In the genomic region with DNA sequence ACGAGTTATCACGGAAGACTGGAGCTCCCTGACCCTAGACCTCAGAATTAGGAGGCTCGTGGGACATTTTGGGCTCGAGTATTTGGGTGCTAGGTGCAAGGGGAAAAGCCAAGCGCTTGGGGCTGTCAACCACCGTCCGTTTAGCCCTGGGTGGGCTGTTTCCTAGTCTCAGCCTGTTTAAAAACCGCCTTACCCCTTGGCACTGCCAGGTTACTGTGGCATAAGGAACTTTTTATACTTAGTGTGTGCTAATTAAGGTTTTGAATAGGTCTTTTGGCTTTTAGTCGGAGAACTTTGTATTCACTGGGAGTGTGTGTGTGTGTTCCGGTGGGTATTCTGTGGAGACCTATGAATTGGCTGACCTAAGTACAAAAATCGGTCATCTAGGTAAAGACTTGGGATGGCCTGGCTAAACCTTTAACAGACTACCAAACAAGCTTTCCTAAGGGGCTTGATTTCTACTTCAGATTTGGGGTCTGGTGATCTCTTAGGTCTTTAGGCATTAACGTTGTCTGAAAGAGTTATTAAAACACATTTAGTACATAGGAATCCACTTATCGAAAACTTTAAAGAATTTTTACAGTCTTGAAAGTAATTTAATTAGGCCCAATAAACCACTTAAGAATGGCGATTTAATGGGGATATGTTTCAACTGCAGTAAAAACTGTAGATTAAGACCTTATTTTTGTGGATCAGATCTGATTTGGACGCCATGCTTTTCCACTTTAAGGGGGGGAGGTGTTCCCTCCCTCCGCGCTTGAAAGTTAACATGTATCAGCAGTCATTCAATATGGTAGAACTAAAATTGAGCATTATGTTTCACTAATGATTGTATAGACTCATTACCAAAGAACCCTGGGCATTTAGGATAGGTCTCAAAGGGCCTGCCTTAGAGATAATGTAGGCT, we compare ENCODE assay signal across 7 mouse cellular contexts. TPM values are rescaled to one million over a fixed set of nuclear protein-coding genes. Genes with fewer than 3 reads are reported as not detected.
A peak's percentile ranks its signal among the peaks of the same experiment; 100 is the strongest.
DNase-seq lines count a peak whose midpoint lies in the region; ATAC-seq and TF ChIP-seq lines count a peak whose summit lies in the region.

No protein-coding gene starts in this region.

- H3K4me1 ChIP-seq in spleen, adult 2 months (ENCODE audit: control insufficient read depth, insufficient read depth, insufficient read length) = peaks cover 11% of the 10 kb centered on the region
- peaks cover 31% of the 10 kb centered on the region for H3K4me1 ChIP-seq in embryonic facial prominence, embryonic 13.5 days
- peaks cover 12% of the 10 kb centered on the region for H3K4me1 ChIP-seq in limb, embryonic 11.5 days (ENCODE audit: control insufficient read depth, insufficient read depth, low read length)
- peaks cover 19% of the 10 kb centered on the region; the same call in 1 of the 2 replicates for H3K4me1 ChIP-seq in stomach, embryonic 14.5 days (ENCODE audit: control insufficient read depth, insufficient read depth, low read length)

- no peak for TF ChIP-seq CTCF in spleen, adult 2 months (IDR thresholded peaks at IDR 0.05; ENCODE audit: extremely low read depth, insufficient read depth, insufficient read length, insufficient replicate concordance)

- peak overlapping the region; percentile 97 for H3K4me3 ChIP-seq in spleen, adult 2 months (ENCODE audit: extremely low read depth, insufficient read depth, insufficient read length)
- peak overlapping the region; percentile 83 for H3K4me3 ChIP-seq in embryonic facial prominence, embryonic 13.5 days
- peak overlapping the region; percentile 66 for H3K4me3 ChIP-seq in limb, embryonic 11.5 days (ENCODE audit: low read depth, low read length)
- peak overlapping the region; percentile 82 for H3K4me3 ChIP-seq in stomach, embryonic 14.5 days (ENCODE audit: low read depth, low read length)

- DNase-seq in spleen, adult 2 months (ENCODE audit: low read depth in 1 of 2, low spot score in 2 of 2) = no peak
- no peak for DNase-seq in spleen, postnatal 36 days (ENCODE audit: low spot score in 2 of 2)
- no peak for DNase-seq in limb, embryonic 11.5 days (ENCODE audit: low spot score)
- DNase-seq in urinary bladder, adult 2 months (ENCODE audit: low spot score) = no peak
- no peak for DNase-seq in adrenal gland, adult 18-20 months (ENCODE audit: low spot score in 2 of 2)

- WGBS in spleen, adult 2 months = 11% methylated on average over 17 of the region's 17 CpGs
- WGBS in embryonic facial prominence, embryonic 13.5 days = 19% methylated on average over 17 of the region's 17 CpGs
- 27% methylated on average over 17 of the region's 17 CpGs for WGBS in limb, embryonic 11.5 days
- WGBS in stomach, embryonic 14.5 days = 36% methylated on average over 17 of the region's 17 CpGs

- peak overlapping the region; percentile 94 for H3K27ac ChIP-seq in spleen, adult 2 months (ENCODE audit: insufficient read depth, low read length)
- no peak overlapping the region for H3K27ac ChIP-seq in embryonic facial prominence, embryonic 13.5 days
- no peak overlapping the region for H3K27ac ChIP-seq in limb, embryonic 11.5 days (replicated peaks; ENCODE audit: low read depth, low read length)
- H3K27ac ChIP-seq in stomach, embryonic 14.5 days (ENCODE audit: low read length) = 0 out of 2 replicates have a peak overlapping the region, but pooled peaks have one; percentile 94

- no peak for TF ChIP-seq POLR2A in spleen, adult 2 months (IDR thresholded peaks at IDR 0.05; ENCODE audit: low read depth, low read length)

- no peaks in the 10 kb centered on the region for H3K36me3 ChIP-seq in spleen, adult 2 months (ENCODE audit: control insufficient read depth, insufficient read depth, low read length)
- no peaks in the 10 kb centered on the region for H3K36me3 ChIP-seq in embryonic facial prominence, embryonic 13.5 days
- H3K36me3 ChIP-seq in limb, embryonic 11.5 days (ENCODE audit: control insufficient read depth, insufficient read depth, low read length) = no peaks in the 10 kb centered on the region
- no peaks in the 10 kb centered on the region for H3K36me3 ChIP-seq in stomach, embryonic 14.5 days (ENCODE audit: control insufficient read depth, insufficient read depth, low read length)

- ATAC-seq in embryonic facial prominence, embryonic 13.5 days (ENCODE audit: insufficient number of reproducible peaks, insufficient read depth, low FRiP score, low TSS enrichment, low read depth) = no peak
- ATAC-seq in limb, embryonic 11.5 days (ENCODE audit: insufficient number of reproducible peaks, low FRiP score, low TSS enrichment, low read depth) = no peak
- ATAC-seq in stomach, embryonic 14.5 days (ENCODE audit: insufficient number of reproducible peaks, insufficient read depth, low FRiP score, low read depth) = no peak

- H3K9ac ChIP-seq in embryonic facial prominence, embryonic 13.5 days = peak overlapping the region; percentile 86
- peak overlapping the region; percentile 57; the same call in 1 of the 2 replicates for H3K9ac ChIP-seq in limb, embryonic 11.5 days (ENCODE audit: low read length)
- H3K9ac ChIP-seq in stomach, embryonic 14.5 days (replicated peaks; ENCODE audit: low read depth, low read length) = peak overlapping the region; percentile 76

- H3K27me3 ChIP-seq in spleen, adult 2 months (ENCODE audit: control insufficient read depth, insufficient read depth, low read length) = no peaks in the 10 kb centered on the region
- no peaks in the 10 kb centered on the region for H3K27me3 ChIP-seq in embryonic facial prominence, embryonic 13.5 days
- peaks cover 2% of the 10 kb centered on the region; the same call in 1 of the 2 replicates for H3K27me3 ChIP-seq in limb, embryonic 11.5 days (ENCODE audit: control insufficient read depth, insufficient read depth, low read length)
- no peaks in the 10 kb centered on the region for H3K27me3 ChIP-seq in stomach, embryonic 14.5 days (ENCODE audit: control insufficient read depth, insufficient read depth, low read length)

- no peaks in the 10 kb centered on the region for H3K9me3 ChIP-seq in embryonic facial prominence, embryonic 13.5 days
- no peaks in the 10 kb centered on the region for H3K9me3 ChIP-seq in limb, embryonic 11.5 days (ENCODE audit: control insufficient read depth, low read length)
- H3K9me3 ChIP-seq in stomach, embryonic 14.5 days (ENCODE audit: control insufficient read depth, low read depth, low read length) = no peaks in the 10 kb centered on the region

- peak overlapping the region; percentile 99 for H3K4me2 ChIP-seq in embryonic facial prominence, embryonic 13.5 days
- H3K4me2 ChIP-seq in limb, embryonic 11.5 days (ENCODE audit: low read depth, severe bottlenecking) = peak overlapping the region; percentile 99
- H3K4me2 ChIP-seq in stomach, embryonic 14.5 days (replicated peaks; ENCODE audit: low read depth, low read length) = peak overlapping the region; percentile 95

RNA-seq across cellular contexts. Expression of a gene that starts 2.0 kb away (rescaled TPM):
- polyA plus RNA-seq in spleen, adult 2 months (2012; rRNA removed) = 16.9 and 20.0 TPM in 2 replicates
- 2.4 and 2.5 TPM in 2 replicates for polyA plus RNA-seq in embryonic facial prominence, embryonic 13.5 days (2015; fragmentation: Nextera tagmentation; extraction: Ambion mirVana)
- polyA plus RNA-seq in limb, embryonic 11.5 days (2014; fragmentation: Nextera tagmentation; extraction: Ambion mirVana) = 1.5 and 1.8 TPM in 2 replicates
- 3.1 and 3.8 TPM in 2 replicates for polyA plus RNA-seq in stomach, embryonic 14.5 days (2014; fragmentation: Nextera tagmentation; extraction: Ambion mirVana)
- 11.1 TPM in 2 replicates for polyA plus RNA-seq in urinary bladder, adult 2 months (2012; rRNA removed)
- total RNA-seq in adrenal gland, adult 18-20 months (2021) = 10 to 100 TPM; 19.4 to 20.3 TPM

Comparison
In these comparisons a context has a peak if more than half of its experiments do, and no peak if none do; other contexts are left out.
1. H3K27ac ChIP-seq: peak in spleen, adult 2 months (single experiment) and stomach, embryonic 14.5 days (single experiment); none in embryonic facial prominence, embryonic 13.5 days (single experiment) and limb, embryonic 11.5 days (single experiment).
2. Peak in every context shown above with its lines, with median percentiles within 50 percentile points of each other: H3K4me3 ChIP-seq, H3K4me2 ChIP-seq and H3K9ac ChIP-seq.